Comparison of ENCODE assay signal across 12 mouse cellular contexts in genomic region chr1:52598361-52598760, GRCm38 (mm10). TPM values are rescaled to one million over a fixed set of nuclear protein-coding genes. Genes with fewer than 3 reads are reported as not detected.
A peak's percentile ranks its signal among the peaks of the same experiment; 100 is the strongest.
DNase-seq lines count a peak whose midpoint lies in the region; ATAC-seq and TF ChIP-seq lines count a peak whose summit lies in the region.
"Had no signal": no experiment of that assay in that cellular context is flagged by ENCODE, and none has a peak within 500 bp of the region (broad histone marks: within the 10 kb centered on the region; RNA-seq: fewer than 3 reads in every experiment).

No protein-coding gene starts in this region.

- TF ChIP-seq CTCF in gastrocnemius, adult 2 months (IDR thresholded peaks at IDR 0.05), result no peak
- TF ChIP-seq CTCF in stomach, postnatal 0 days (IDR thresholded peaks at IDR 0.05; ENCODE audit: low read depth), result no peak

- H3K9ac ChIP-seq in intestine, embryonic 14.5 days (ENCODE audit: low read length), result no peak overlapping the region
- H3K9ac ChIP-seq in intestine, embryonic 16.5 days (ENCODE audit: low read depth, low read length), result no peak overlapping the region
- H3K9ac ChIP-seq in stomach, postnatal 0 days (ENCODE audit: low read length), result no peak overlapping the region
- H3K9ac ChIP-seq: liver, embryonic 14.5 days had no signal

- no peak for DNase-seq in gastrocnemius, adult 2 months
- no peak for DNase-seq in gastrocnemius, postnatal 10 days
- no peak for DNase-seq in intestine, embryonic 14.5 days (ENCODE audit: low spot score)
- no peak for DNase-seq in stomach, postnatal 0 days (ENCODE audit: low spot score)
- no peak for DNase-seq in spleen, postnatal 14 days (ENCODE audit: low spot score in 2 of 2)
- DNase-seq: midbrain, embryonic 14.5 days had no signal

- no peaks in the 10 kb centered on the region for H3K27me3 ChIP-seq in intestine, embryonic 14.5 days (replicated peaks; ENCODE audit: control insufficient read depth, insufficient read depth, low read length)
- H3K27me3 ChIP-seq in intestine, embryonic 16.5 days (replicated peaks; ENCODE audit: control insufficient read depth, insufficient read depth, low read length), result no peaks in the 10 kb centered on the region
- no peaks in the 10 kb centered on the region for H3K27me3 ChIP-seq in megakaryocyte, embryonic 14.5 days (replicated peaks)
- no peaks in the 10 kb centered on the region for H3K27me3 ChIP-seq in stomach, postnatal 0 days (ENCODE audit: control insufficient read depth, insufficient read depth, low read length)
- H3K27me3 ChIP-seq: Patski had no signal

- intact Hi-C loops in gastrocnemius, adult 2 months (cut with DNase I), result no loop called here

- H3K9me3 ChIP-seq in intestine, embryonic 14.5 days (ENCODE audit: control insufficient read depth, low read length), result no peaks in the 10 kb centered on the region
- H3K9me3 ChIP-seq in intestine, embryonic 16.5 days (ENCODE audit: control insufficient read depth, low read length), result no peaks in the 10 kb centered on the region
- H3K9me3 ChIP-seq in megakaryocyte, embryonic 14.5 days, result no peaks in the 10 kb centered on the region
- H3K9me3 ChIP-seq in stomach, postnatal 0 days (ENCODE audit: control insufficient read depth, low read length), result no peaks in the 10 kb centered on the region

- no peaks in the 10 kb centered on the region for H3K4me1 ChIP-seq in intestine, embryonic 14.5 days (replicated peaks; ENCODE audit: control insufficient read depth, insufficient read depth, low read length)
- no peaks in the 10 kb centered on the region for H3K4me1 ChIP-seq in intestine, embryonic 16.5 days (ENCODE audit: control insufficient read depth, insufficient read depth, low read length)
- peaks cover 49% of the 10 kb centered on the region for H3K4me1 ChIP-seq in megakaryocyte, embryonic 14.5 days
- H3K4me1 ChIP-seq in stomach, postnatal 0 days (replicated peaks; ENCODE audit: control insufficient read depth, insufficient read depth), result no peaks in the 10 kb centered on the region

- peak overlapping the region; percentile 52; the same call in 1 of the 2 replicates for H3K4me3 ChIP-seq in gastrocnemius, adult 2 months
- H3K4me3 ChIP-seq in intestine, embryonic 14.5 days (ENCODE audit: low read depth, low read length), result no peak overlapping the region
- no peak overlapping the region for H3K4me3 ChIP-seq in intestine, embryonic 16.5 days (ENCODE audit: low read length)
- H3K4me3 ChIP-seq in megakaryocyte, embryonic 14.5 days (replicated peaks), result peak overlapping the region; percentile 90
- no peak overlapping the region for H3K4me3 ChIP-seq in stomach, postnatal 0 days (ENCODE audit: low read depth, low read length)
- H3K4me3 ChIP-seq: erythroblast, embryonic 14.5 days had no signal

- no peaks in the 10 kb centered on the region for H3K36me3 ChIP-seq in intestine, embryonic 14.5 days (ENCODE audit: control insufficient read depth, insufficient read depth, low read length)
- no peaks in the 10 kb centered on the region for H3K36me3 ChIP-seq in intestine, embryonic 16.5 days (ENCODE audit: control insufficient read depth, insufficient read depth, low read length)
- H3K36me3 ChIP-seq in megakaryocyte, embryonic 14.5 days (replicated peaks; ENCODE audit: low read length), result no peaks in the 10 kb centered on the region
- no peaks in the 10 kb centered on the region for H3K36me3 ChIP-seq in stomach, postnatal 0 days (ENCODE audit: control insufficient read depth, insufficient read depth, low read length)

- 66% methylated on average over 4 of the region's 4 CpGs for WGBS in intestine, embryonic 14.5 days
- 73% methylated on average over 4 of the region's 4 CpGs for WGBS in intestine, embryonic 16.5 days
- WGBS in stomach, postnatal 0 days, result 56% methylated on average over 4 of the region's 4 CpGs

- 0 out of 2 replicates have a peak overlapping the region, but pooled peaks have one; percentile 1 for H3K4me2 ChIP-seq in intestine, embryonic 14.5 days (ENCODE audit: low read length)
- H3K4me2 ChIP-seq in intestine, embryonic 16.5 days (ENCODE audit: low read depth, low read length), result no peak overlapping the region
- peak overlapping the region; percentile 40; the same call in 1 of the 2 replicates for H3K4me2 ChIP-seq in stomach, postnatal 0 days (replicated peaks; ENCODE audit: low read depth)

- no peak for ATAC-seq in intestine, embryonic 14.5 days (replicated peaks; ENCODE audit: low FRiP score, low TSS enrichment, low read depth)
- no peak for ATAC-seq in intestine, embryonic 16.5 days
- no peak for ATAC-seq in megakaryocyte, adult 5-6 weeks (ENCODE audit: poor library complexity, severe bottlenecking)
- ATAC-seq in stomach, postnatal 0 days (ENCODE audit: low FRiP score, low TSS enrichment), result no peak

- TF ChIP-seq EP300 in stomach, postnatal 0 days (optimal IDR thresholded peaks at IDR 0.05), result no peak

- H3K27ac ChIP-seq in gastrocnemius, adult 2 months, result no peak overlapping the region
- no peak overlapping the region for H3K27ac ChIP-seq in intestine, embryonic 14.5 days (ENCODE audit: low read depth)
- no peak overlapping the region for H3K27ac ChIP-seq in intestine, embryonic 16.5 days (ENCODE audit: low read length)
- peak overlapping the region; percentile 2; the same call in 1 of the 2 replicates for H3K27ac ChIP-seq in stomach, postnatal 0 days (replicated peaks)
- H3K27ac ChIP-seq: liver, embryonic 14.5 days had no signal

RNA-seq across cellular contexts. Expression of gene Nemp2, which starts 32.1 kb away (rescaled TPM):
- under 1 TPM; 0.39 to 0.48 TPM for total RNA-seq in gastrocnemius, adult 2 months (2021)
- 1 to 10 TPM; 1.7 to 2.7 TPM for total RNA-seq in gastrocnemius, postnatal 10 days (2021)
- 11.9 and 12.3 TPM in 2 replicates for polyA plus RNA-seq in intestine, embryonic 14.5 days (2014; fragmentation: Nextera tagmentation; extraction: Ambion mirVana)
- 4.9 and 5.7 TPM in 2 replicates for polyA plus RNA-seq in intestine, embryonic 16.5 days (2015; fragmentation: Nextera tagmentation; extraction: Ambion mirVana)
- polyA plus RNA-seq in megakaryocyte, embryonic 14.5 days (2012; ENCODE audit: insufficient read depth, low replicate concordance), result 0.15 TPM in 1 of 2 replicates, not detected in the other
- total RNA-seq in megakaryocyte, adult 5-6 weeks (2015), result 18.1 and 19.6 TPM in 2 replicates
- 19.4 and 20.3 TPM in 2 replicates for total RNA-seq in megakaryocyte, adult 5-6 weeks (2017)
- polyA plus RNA-seq in stomach, postnatal 0 days (2015; fragmentation: Nextera tagmentation; extraction: Ambion mirVana), result 2.4 and 2.9 TPM in 2 replicates

Comparison
In these comparisons a context has a peak if more than half of its experiments do, and no peak if none do; other contexts are left out.
1. H3K4me3 ChIP-seq: peak in gastrocnemius, adult 2 months (single experiment) and megakaryocyte, embryonic 14.5 days (single experiment); none in intestine, embryonic 14.5 days (single experiment), intestine, embryonic 16.5 days (single experiment) and stomach, postnatal 0 days (single experiment).